Mouse (Mus musculus): ENCODE results near the gene Ifitm5.

The Ifitm5 gene

DNA sequence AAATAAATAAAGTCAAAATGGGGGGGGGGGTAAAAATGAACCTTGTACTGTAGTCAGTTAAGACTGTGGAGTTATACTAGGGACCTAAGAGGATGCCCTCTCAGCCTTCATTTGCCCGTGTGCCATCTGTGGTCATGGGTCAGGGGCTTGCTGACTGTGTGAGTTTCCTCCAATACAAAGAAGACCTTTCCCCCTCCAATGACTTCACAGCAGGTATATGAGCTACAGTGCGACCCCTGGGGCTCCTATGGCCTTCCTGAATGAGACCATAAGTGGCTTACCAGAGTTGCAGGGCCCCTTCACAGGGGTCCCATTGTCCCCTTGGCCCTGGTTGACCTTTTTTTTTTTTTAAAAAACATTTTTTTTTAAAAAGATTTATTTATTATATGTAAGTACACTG lies 11.3 kb upstream of the Ifitm5 start:
- in situ Hi-C loops (cut with MboI), result no loop called here

DNA sequence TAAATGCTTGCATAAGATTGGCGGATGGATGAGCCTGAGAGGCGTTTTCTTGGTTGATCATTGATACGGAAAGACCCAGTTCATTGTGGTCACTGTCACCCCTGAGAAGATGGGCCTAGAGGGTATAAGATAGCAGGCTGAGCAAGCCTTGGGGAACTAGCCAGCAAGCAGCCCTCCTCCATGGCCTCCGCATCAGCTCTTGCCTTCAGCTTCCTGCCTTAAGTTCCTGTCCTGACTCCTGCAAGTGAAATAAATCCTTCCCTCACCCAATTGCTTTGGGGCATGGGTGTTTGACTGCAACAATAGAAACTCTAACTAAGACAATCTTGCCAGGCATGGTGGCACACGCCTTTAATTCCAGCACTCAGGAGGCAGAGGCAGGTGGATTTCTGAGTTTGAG lies 9.9 kb upstream of the Ifitm5 start:
- in situ Hi-C loops (cut with MboI), result no loop called here

DNA sequence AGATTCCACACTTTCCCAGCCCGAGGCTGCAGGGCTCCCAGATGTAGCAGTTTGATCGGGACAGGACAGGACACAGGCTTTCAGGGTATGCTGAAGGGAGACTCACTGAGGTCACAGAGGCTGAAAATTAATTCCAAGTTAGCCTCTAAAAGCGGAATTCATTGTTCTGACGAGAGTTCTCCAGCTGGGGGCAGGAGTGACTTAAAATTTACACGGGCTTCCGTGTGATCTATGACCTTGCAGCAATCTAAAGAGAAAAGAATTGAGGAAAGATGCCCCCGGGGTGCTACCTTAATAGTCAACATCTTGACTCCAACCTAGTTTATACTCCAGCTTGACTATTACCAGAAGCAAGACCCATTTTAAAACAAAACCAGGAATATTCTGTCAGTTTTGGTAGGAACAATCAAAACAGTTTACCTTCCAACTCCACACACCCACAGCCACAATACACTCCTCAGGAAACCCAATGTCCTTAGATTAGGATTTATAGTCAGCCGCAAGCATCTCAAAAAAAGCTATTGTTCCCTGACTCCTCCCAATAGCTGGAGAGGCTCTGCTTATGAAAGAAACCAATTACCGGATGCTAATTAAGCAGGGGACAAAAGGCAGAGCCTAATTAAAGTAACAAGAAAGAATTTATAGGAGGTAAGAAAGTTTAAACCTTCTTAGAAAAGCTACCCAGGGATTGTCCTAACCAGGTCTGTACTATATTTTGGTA lies 9.2 kb upstream of the Ifitm5 start:
- in situ Hi-C loops (cut with MboI), result no loop called here

DNA sequence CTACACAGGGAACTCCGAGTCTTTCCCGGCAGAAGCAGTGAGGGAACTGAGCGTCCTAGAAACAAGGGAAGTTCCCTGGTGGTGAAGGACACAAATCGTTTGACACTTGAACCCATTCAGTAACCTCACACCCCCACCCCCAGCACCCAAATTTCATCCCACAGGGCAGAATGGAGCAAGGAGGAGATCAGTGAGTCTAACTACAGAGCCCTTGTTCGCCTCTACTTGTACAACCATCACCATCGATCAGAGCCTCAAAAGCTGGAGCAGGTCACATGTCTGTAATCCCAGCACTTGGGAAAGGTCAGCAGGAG lies 6.4 kb upstream of the Ifitm5 start:
- in situ Hi-C loops (cut with MboI), result no loop called here

DNA sequence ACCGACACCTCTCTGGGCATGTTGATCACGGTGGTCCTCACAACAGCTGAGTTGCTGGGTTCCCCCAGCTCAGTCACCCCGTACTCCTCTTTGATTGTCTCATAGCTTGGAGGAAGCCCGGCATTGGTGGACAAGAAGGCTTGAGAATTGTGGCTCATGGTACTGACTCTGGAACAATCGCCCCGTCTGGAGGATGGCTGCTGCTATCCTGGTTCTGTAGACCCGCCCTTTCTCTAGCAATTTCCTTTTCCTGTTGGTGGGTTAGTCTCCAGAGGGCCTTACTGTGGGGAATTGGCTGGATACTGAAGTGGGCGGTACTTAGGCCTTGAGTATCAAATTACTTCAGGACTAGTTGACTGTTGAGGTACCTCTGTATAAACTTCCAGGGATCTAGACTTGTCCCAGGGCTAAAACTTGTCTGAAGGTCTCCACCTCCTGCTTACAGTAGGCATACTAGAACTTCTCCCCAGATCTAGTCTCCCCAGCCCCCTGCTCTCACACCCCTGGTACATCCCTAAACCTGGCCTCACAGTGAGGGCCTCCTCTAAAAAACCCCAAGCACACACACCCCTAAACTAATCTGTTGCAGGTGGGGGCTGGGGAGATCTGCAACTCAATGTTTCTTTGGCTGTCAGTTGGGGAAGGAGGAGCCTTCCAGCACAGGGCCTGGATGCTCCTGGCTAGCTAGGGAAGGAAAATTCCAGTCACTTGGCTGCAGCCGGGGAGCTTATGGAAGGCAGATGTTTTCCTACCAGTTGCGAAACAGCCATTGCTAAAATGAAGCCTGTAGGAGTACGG lies 5.9 kb upstream of the Ifitm5 start, which contains the start of the genes Gm45717 and Ifitm2:
Gene Gm45717 (minus strand): TSS at position 180 of the 798 bp plus-strand sequence.
Gene Ifitm2 (minus strand): TSS at position 230 of the 798 bp plus-strand sequence.
- in situ Hi-C loops (cut with MboI), result no loop called here

DNA sequence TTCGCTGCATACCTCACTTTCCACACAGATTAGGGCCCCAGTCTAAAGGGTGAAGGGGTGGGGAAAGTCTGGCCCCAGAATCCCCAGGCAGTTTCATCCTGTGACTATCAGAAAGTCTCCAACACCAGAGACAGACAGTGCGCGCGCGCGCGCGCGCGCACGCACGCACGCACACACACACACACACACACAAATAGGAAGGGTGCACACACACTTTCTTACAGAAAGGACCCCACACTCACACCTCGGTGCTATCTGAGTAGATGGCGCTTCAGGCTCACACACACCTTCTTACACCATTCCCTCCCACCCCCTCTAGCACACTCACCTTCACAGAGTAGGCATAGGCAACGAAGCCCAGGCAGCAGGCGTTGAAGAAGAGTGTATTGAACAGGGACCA lies 5.3 kb upstream of the Ifitm5 start:
- in situ Hi-C loops (cut with MboI), result no loop called here

DNA sequence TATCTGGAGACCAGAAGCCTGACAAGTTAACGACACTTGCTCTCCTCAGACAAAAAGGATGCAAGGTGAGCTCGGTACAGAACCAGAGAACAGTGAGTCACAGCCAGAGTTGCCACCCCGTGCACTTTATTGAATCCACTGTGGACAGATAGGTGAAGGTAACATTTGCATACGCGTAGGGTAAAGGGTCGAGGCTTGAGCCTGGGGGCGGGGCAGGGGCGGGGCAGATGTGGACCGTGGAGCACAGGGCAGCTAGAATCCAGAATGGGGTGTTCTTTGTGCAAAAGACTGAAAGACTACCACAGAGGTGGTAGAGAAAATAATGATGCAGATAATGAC lies 4.6 kb upstream of the Ifitm5 start:
- in situ Hi-C loops (cut with MboI), result no loop called here

DNA sequence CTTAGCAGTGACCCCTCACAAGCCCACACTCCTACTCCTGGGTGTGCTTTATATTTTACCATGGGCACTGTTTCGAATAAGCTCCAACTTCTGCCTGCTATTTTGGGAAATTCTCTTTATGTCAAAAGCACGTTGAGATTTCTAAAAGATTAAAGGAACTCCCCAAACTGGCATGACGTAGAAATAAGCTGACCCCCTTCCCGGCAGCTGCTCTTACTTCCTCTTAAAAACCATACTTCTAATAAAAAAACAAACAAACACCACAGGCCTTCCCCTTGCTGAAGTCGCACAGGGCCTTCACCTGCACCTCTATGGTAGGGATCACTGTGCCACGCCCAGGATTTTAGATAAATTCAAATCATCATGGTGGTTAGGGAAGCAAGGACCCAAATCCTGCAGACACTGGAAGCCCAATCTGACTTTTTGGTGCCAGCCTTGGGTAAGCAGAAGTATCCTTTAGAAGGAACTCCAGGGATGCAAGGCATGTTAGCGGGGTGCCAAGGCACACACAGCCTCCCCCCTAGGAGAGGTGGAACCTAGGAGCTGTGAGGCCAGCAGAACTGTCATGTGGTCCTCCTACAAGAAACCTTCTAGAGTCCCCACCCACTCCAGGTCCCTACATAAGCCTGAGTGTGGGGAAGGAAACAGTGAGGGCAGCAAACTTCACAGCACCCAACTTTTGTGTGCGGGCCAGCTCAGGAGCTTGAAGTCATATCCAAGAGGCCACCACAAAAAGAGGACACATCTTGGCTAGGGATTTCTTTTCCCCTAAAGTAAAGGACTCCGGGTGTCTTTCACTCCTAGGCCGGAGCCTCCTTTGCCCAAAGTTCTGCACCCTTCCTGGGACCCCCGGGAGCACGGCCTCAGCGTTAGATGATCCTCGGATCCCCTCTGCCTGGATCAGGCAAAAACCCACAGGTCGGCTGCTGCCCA lies 4.0 kb upstream of the Ifitm5 start:
- in situ Hi-C loops (cut with MboI), result no loop called here

DNA sequence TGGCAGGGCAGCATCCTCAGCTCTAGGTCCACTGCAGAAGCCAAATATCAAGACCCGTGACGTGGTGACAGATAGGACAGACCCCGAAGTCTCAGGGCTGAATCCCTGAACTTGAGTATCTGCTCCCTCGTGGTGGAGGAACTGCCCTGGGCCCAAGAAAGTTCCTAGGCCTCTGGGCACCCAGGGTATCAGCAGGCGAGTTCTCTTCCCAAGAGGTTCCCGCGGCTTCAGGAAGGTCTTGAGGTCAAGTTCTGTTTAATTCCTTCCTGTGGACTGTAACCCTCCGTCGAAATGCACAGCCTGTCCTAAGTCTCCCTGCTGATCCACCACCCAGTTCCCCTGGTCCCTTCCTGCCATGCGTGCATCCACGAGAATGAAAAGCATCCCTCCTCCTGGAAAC lies 3.0 kb upstream of the Ifitm5 start:
- in situ Hi-C loops (cut with MboI), result no loop called here

DNA sequence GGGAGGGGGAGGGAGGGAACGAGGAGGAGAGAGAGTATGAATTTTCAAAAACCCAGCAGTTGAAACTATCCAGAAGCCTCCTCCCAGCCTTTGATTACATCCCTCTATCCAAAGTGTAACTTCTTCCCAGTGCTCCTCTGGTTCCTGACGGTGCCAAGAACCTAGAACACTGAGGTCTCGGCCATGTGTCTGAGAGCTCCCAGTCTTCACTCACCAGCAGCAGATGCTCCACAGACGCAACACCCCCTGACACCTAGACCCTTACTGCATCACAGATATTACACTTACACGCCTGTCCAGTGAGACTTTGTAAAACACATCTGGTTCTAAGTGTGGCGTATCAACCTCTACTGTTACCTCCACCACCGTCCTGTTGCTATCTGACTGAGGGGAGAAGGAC lies 2.4 kb upstream of the Ifitm5 start:
- in situ Hi-C loops (cut with MboI), result no loop called here

DNA sequence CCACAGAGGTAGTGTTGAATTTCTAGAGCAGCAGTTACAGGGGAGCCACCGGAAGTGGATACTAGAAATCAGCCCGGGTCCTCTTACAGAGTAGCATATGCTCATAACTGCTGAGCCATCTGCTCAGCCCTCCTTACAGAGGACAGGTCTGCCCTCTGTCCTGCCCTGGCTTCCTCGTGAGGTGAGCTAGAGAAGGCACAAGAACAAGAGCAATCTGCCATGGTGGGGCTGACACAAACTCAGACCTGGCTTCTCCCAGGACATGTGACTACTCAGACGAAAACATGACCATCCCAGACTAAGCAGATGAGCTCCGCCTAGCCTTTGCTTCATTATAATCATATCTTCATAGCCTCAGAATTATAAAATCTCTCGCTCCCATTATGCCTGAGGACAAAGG lies 1.7 kb upstream of the Ifitm5 start:
- in situ Hi-C loops (cut with MboI), result no loop called here

DNA sequence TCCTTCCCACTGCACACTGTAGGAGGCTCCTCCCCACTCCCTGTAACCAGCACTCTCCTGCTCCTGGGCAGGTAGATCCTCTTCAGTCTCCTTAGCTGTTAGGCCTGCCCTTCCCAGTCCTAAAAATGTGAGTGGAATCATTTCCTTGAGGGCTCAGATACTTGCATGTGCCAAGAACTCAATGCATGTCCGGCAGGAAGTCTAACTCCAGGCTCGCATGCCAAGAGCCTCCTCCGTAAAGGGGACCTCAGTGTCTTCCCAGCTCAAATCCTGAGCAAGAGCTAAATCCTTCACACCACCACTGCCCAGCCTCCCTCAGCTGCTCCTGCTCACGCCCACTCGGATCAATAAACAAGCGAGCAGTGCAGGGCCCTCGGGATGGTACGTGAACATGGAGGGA lies 960 bp upstream of the Ifitm5 start:
- in situ Hi-C loops (cut with MboI), result no loop called here

DNA sequence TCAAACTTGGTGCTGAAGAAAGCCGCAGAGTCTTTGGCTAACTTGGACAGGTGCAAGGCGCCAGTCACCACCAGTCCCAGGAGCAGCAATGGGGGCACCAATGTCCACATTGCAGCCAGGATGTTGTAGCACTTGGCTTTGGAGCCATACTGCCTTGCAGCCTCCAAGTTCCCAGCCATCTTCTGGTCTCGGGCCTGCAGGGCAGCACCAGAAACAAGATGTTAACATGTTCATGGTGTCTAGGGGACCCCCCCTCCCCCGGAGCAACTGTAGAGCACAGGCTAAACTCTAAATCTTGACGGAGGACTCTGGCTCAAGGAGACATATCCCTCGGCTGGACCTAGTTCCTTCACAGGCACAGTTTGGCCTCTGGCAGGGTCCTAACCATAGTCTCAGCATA lies 836 bp downstream of the Ifitm5 start:
- in situ Hi-C loops (cut with MboI), result no loop called here

DNA sequence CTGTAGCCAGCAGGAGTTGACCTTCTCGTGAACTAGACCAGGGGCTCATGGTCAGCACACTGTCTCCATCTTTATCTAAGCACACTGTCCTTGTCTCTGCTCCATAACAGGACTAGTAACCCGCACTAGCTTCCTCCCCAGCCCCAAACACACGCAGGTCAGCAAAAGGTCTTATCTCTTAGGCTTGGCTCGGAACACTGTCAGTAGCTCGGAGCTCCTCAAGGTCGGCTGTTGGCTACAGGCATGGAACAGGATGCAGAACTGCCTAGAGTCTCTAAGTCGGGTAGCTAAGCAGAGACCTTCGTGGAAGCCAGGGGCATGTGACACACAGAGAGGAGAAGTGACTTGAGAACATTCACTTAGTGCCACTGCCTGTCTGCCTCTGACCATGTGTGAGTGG lies 1.9 kb downstream of the Ifitm5 start:
- in situ Hi-C loops (cut with MboI), result no loop called here

DNA sequence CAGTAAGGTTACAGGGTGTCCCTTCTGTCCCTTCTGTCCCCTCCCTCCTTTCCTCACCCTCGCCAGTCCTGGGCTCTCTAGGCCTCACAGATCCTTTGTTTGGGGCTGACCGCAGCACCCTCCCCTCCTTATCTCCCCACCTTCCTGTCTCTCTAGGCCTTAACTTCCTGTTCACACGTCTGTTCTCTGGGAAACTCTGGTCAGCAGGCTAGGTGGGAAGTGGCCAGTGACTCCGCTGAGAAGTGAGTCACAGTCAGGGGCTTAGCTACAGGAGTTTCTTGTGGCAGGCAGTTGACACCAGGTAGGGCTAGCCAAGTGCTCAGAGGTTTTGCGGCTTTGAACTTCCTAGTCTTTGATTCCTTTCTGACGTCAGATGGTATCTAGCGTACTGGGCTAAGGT lies 3.1 kb downstream of the Ifitm5 start:
- in situ Hi-C loops (cut with MboI), result no loop called here

DNA sequence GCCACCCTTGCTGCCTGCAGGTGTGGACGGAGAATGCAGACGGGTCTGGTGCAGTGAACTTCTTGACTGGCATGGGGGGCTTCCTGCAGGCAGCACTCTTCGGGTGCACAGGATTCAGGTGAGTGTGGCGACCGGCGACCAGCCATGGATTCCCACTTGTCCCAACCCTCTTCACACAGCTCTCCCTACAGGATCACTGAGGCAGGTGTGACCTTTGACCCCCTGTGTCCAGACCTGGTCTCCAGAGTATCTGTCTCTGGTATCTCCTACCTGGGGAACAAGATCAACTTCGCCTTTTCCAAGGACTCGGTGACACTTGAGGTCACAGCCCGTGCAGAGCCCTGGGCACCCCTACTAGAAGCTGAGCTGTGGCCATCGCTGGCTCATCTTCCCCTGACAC lies 3.8 kb downstream of the Ifitm5 start:
- in situ Hi-C loops (cut with MboI), result no loop called here

DNA sequence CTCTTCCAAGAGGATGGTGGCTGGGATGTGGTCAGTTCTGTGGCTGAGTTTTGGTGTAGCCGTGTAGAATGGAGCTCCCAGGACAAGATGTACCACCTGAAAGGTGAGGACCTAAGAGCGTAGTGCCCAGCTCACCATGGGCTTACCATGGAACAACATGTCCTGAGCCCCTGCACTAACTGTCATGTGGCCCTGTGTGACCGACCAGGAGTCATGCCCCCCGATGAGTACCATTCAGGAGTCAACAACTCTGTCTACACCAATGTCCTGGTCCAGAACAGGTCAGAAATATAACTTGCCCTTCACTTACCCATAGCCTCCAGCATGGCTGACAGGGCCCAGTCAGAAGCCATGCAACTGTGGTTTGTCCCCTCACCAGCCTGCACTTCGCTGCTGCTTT lies 4.8 kb downstream of the Ifitm5 start:
- in situ Hi-C loops (cut with MboI), result no loop called here

DNA sequence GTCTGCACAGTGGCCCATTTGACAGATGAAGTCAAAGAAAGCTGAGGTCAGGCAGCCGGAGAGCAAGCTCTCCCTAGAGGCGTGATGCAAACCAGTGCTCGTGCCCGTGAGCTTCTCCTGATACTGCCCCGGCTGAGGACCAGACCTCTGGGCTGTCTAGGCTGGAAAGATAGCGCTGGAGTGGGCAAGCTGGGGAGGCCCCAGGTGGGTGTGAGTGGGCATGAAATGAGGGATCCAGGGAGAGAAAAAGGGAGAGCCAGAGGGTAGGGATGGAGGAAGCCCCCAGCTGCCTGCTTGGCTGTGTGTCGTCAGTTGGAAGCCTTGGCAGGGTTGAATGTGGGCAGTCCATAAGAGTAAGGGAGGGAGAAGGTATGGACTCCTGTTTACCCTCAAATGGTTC lies 5.9 kb downstream of the Ifitm5 start:
- in situ Hi-C loops (cut with MboI), result no loop called here

DNA sequence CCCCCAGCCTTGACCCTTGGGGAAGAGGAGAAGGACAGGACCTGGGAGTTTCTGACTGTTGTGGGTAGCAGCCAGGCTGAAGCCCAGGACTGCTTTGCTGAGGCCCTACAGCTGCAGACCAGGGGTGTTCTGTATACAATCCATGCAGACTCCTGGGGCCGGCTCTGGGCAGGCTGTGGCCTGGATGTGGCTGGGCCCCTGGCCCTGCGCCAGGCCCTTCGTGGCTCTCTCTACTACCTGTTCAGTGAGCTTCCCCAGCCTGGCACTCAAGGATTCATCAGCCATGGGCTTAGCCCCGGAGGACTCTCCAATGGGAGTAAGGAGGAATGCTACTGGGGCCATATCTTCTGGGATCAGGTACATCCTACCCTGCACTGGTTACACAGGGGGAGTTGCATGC lies 6.7 kb downstream of the Ifitm5 start:
- in situ Hi-C loops (cut with MboI), result no loop called here

DNA sequence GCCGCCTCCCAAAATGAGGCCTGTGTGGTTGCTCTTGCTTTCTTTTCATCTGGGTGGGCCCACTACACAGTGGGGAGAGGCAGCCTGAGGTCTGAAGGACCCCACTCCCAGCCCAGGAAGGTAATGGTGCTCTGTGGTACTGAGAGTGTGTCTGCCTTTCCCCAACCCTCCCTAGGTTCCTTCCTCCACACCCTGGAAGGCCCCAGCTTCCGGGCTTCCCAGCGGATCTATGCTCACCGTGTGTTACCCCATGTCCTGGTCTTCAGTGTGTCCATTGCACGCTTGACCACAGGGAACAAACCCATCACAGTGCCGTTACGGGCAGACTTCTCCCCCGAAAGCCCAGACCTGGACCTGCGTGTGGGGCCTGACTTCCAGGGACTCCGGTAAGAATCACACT lies 7.3 kb downstream of the Ifitm5 start:
- in situ Hi-C loops (cut with MboI), result no loop called here

DNA sequence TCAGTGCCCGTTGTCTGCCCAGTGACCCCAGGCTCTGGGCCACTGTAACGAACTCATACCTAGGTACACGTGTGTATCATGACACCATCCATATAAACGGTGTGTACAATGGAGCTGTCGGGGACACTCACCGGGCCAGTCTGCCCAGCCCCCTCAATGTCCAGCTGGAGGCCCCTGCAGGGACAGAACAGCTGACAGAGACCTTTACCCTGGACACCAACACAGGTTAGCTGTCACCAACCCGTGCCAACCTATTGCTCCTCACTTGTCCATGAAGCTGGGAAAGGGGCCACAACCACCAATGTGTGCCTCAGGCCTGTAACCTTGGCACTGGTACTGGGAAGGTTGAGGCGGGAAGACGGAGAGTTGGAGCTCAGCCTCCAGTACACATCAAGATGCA lies 7.8 kb downstream of the Ifitm5 start:
- in situ Hi-C loops (cut with MboI), result no loop called here

DNA sequence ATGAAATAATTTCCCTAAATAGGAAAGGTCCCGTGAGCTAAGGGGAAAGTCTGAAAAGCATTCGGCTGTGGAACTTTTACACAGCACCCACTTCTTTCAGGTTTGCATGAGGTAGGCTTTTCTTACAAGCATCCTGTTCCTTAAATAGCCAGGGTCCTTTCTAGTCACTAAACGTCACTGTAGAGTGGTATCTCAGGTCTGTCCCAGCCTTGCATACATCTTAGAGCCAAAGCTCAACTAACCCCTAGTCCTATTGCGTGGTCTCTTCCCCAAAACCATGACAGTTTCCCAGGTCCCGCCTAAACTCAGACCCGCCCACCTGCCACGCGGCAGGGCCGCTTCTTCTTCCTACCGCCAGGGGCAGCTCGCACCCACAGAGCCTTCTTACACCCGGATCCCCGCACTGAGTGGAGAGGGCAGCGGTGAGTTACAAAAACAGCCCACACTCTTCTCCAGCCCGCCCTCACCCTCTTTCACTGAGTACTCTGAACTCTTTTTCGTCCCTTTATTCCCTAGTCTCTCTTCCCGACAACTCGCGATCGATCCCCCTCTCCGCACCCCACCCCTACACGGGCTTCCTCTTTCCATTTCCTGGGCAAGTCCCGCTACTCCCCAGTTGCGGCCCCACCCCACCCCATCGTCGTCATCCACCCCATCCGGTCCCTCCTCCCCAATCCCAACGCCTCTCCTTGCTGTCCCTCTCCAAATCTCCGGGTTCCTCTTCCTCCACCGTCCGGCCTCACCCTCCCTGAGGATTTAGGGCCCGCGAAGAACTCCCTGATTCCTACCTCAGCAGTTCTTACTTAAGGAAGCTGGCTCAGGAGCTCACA lies 8.7 kb downstream of the Ifitm5 start, which contains the start of gene Pgghg:
Gene Pgghg (plus strand): TSS at position 170 of the 830 bp plus-strand sequence.
- in situ Hi-C loops (cut with MboI), result no loop called here
